Mouse (Mus musculus): Measurements from ENCODE around the gene Zfp382.
"Not testable (repeated sequence)": the region's sequence is repeated elsewhere in the genome, so short reads cannot be mapped to it uniquely, and the experiment has no call there.

Gene Zfp382

GRCm38 (mm10) chr7:30147011-30147410 lies 25.3 kb downstream of the Zfp382 start:
- no peak for DNase-seq (ENCODE audit: low read depth, low spot score)

GRCm38 (mm10) chr7:30154040-30154439 lies 32.3 kb downstream of the Zfp382 start:
- DNase-seq (ENCODE audit: low read depth, low spot score) = no peak

GRCm38 (mm10) chr7:30155507-30155906 lies 33.8 kb downstream of the Zfp382 start:
- no peak for DNase-seq (ENCODE audit: low read depth, low spot score)

- DNase-seq (ENCODE audit: low read depth, low spot score) = no peak
Observed at GRCm38 (mm10) chr7:30163113-30163512, 41.4 kb downstream of the Zfp382 start.

- DNase-seq (ENCODE audit: low read depth, low spot score) = no peak
Observed at GRCm38 (mm10) chr7:30164745-30165144, 43.0 kb downstream of the Zfp382 start.

- peak; percentile 36 for DNase-seq (ENCODE audit: low read depth, low spot score)
Observed at GRCm38 (mm10) chr7:30168914-30169582, 47.3 kb downstream of the Zfp382 start.

GRCm38 (mm10) chr7:30169583-30170282 lies 48.0 kb downstream of the Zfp382 start, which contains the start of gene Zfp146:
Zfp146 (minus strand) TSS chr7:30169750.
- peak; percentile 95 for DNase-seq (ENCODE audit: low read depth, low spot score)

GRCm38 (mm10) chr7:30170283-30170951 lies 48.7 kb downstream of the Zfp382 start:
- DNase-seq (ENCODE audit: low read depth, low spot score) = no peak

GRCm38 (mm10) chr7:30176474-30176873 lies 54.7 kb downstream of the Zfp382 start:
- no peak for DNase-seq (ENCODE audit: low read depth, low spot score)

GRCm38 (mm10) chr7:30178256-30178655 lies 56.5 kb downstream of the Zfp382 start:
- DNase-seq (ENCODE audit: low read depth, low spot score) = no peak

GRCm38 (mm10) chr7:30181308-30181707 lies 59.6 kb downstream of the Zfp382 start:
- DNase-seq (ENCODE audit: low read depth, low spot score) = no peak

GRCm38 (mm10) chr7:30181929-30182328 lies 60.2 kb downstream of the Zfp382 start:
- not testable (repeated sequence) for DNase-seq (ENCODE audit: low read depth, low spot score)

GRCm38 (mm10) chr7:30183189-30183588 lies 61.4 kb downstream of the Zfp382 start:
- not testable (repeated sequence) for DNase-seq (ENCODE audit: low read depth, low spot score)

GRCm38 (mm10) chr7:30183879-30184289 lies 62.1 kb downstream of the Zfp382 start, which contains the start of gene Cox7a1:
Cox7a1 (plus strand) TSS chr7:30184144.
- no peak for DNase-seq (ENCODE audit: low read depth, low spot score)

All from brain, embryonic 18.5 days (tissue).